Mouse (Mus musculus) midbrain, embryonic 16.5 days (tissue): ENCODE measurements at regions not wholly inside any gene's neighbourhood (a gene's known extent, or its start where the extent isn't known, plus 50 kb on each side); places are given as distances from the start of the nearest gene placed in this dataset.
A peak's percentile ranks its signal among the peaks of the same experiment; 100 is the strongest.

Source experiments
- ATAC-seq: fragments of 200-750 bp; cut with Nextera tagmentation; 2 replicates; pipeline ENCODE4 v1.8.0; 2017; ENCODE audit warnings: moderate TSS enrichment
- H3K27ac ChIP-seq: fragments of 300-500 bp; sonication (generic); 2 replicates; pipeline ENCODE4 v1.5.1; 2014; ENCODE audit warnings: mild to moderate bottlenecking, low read length, mixed read lengths
- H3K27me3 ChIP-seq: fragments of 300-500 bp; sonication (generic); 2 replicates; pipeline ENCODE4 v1.6.1; 2014; ENCODE audit warnings: low read depth, low read length, mixed read lengths; ENCODE audit not compliant: control insufficient read depth, insufficient read depth
- H3K36me3 ChIP-seq: fragments of 300-500 bp; sonication (generic); 2 replicates; pipeline ENCODE4 v1.6.1; 2014; ENCODE audit warnings: mild to moderate bottlenecking, low read length, moderate library complexity, mixed read lengths; ENCODE audit not compliant: control insufficient read depth, insufficient read depth
- H3K4me1 ChIP-seq: fragments of 300-500 bp; sonication (generic); 2 replicates; pipeline ENCODE4 v1.6.1; 2014; ENCODE audit warnings: mild to moderate bottlenecking, low read length, mixed read lengths; ENCODE audit not compliant: control insufficient read depth, insufficient read depth
- H3K4me2 ChIP-seq: fragments of 300-500 bp; sonication (generic); 2 replicates; pipeline ENCODE4 v1.6.1; 2014; ENCODE audit warnings: mild to moderate bottlenecking, low read length, mixed read lengths
- H3K4me3 ChIP-seq: fragments of 300-500 bp; sonication (generic); 2 replicates; pipeline ENCODE4 v1.5.1; 2014; ENCODE audit warnings: low read depth, mild to moderate bottlenecking, low read length, moderate library complexity, mixed read lengths
- H3K9ac ChIP-seq: fragments of 300-500 bp; sonication (generic); 2 replicates; pipeline ENCODE4 v1.6.1; 2014; ENCODE audit warnings: low read depth, low read length, mixed read lengths
- H3K9me3 ChIP-seq: fragments of 300-500 bp; sonication (generic); replicated peaks from 2 replicates; pipeline ENCODE4 v1.6.1; 2014; ENCODE audit warnings: mild to moderate bottlenecking, low read length, mixed read lengths; ENCODE audit not compliant: control insufficient read depth, poor library complexity, severe bottlenecking
- WGBS: fragments of 180-500 bp; shearing (Covaris S2); extraction: QIAGEN DNeasy Blood & Tissue Kit; methylation state at CpG from one replicate; pipeline ENCODE4 v1.1.7; 2014; 5-methylcytosine and 5-hydroxymethylcytosine counted together

DNA sequence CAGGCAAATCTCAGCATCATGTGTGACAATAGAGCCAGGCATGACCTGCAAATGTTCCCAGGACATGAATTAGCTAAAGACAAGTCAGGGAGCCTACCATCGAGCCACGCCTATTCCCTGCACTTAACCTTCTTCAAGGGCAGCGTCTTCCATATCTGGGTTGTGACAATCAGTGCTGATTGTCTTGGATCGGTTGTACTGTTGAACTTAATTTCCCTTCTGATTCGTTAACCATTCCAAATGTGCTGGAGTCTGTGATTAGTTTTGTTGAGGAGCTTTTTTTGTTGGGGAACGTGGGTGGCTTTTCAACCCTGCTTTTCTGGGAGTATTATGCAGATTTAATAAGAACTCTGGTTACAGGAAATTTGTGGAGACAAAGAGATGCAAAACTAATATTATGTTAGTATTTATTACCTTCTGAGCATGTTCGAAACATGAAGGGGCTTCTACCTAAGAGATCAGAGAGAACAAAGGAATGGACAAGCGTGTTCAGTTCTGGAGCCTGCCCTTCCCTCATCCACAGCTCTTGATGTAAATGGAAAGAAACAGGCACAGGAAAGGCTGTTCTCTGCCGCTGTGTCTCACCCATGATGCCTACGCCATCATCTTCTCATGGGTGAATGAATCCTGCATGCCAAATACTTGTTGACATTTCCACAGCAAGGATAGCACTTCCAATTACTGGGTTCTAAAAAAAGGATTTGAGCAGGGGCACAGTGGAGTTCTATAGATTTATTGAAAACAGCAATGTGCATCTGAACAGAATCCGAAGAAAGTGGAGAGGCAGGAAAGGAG lies 313.4 kb upstream of the Tle4 start:
- Histone ChIP-seq H3K27me3 (no peaks in the 10 kb centered on the region), H3K4me2 (no peak overlapping the region), H3K4me3 (no peak overlapping the region), H3K9ac (no peak overlapping the region), H3K27ac (no peak overlapping the region), H3K36me3 (no peaks in the 10 kb centered on the region), H3K9me3 (no peaks in the 10 kb centered on the region), H3K4me1 (no peaks in the 10 kb centered on the region)
- ATAC-seq, result no peak
- WGBS, result 80% methylated on average over 11 of the region's 11 CpGs

- Histone ChIP-seq H3K9me3 (no peaks in the 10 kb centered on the region), H3K9ac (no peak overlapping the region), H3K4me2 (no peak overlapping the region), H3K4me1 (peaks cover 19% of the 10 kb centered on the region), H3K27me3 (0 out of 2 replicates have a peak, but pooled peaks cover 2% of the 10 kb centered on the region), H3K4me3 (no peak overlapping the region), H3K36me3 (no peaks in the 10 kb centered on the region), H3K27ac (no peak overlapping the region)
- WGBS, result 98% methylated on average over 2 of the region's 2 CpGs
- no peak for ATAC-seq
Observed at GRCm38 (mm10) chr19:14894875-14895274, 297.0 kb upstream of the Tle4 start.

DNA sequence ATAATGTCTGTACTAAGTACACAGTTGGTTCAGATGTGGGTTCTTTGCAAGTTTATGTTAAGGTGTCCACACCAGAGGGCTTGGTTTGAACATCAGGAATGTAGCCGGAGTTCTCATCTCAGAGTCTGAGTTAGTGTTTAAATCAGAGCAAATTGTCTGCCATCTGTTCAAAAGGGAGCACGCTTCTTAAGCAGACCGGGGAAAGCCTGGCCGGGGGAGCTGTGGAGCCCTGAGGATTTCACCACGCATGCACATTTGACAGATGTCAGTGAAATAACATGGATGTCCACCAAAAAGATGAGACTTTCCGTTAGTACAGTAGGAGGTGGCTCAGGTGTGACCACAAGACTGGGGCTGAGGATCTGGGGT lies 294.5 kb upstream of the Tle4 start:
- Histone ChIP-seq H3K9ac (no peak overlapping the region), H3K4me2 (no peak overlapping the region), H3K27me3 (0 out of 2 replicates have a peak, but pooled peaks cover 2% of the 10 kb centered on the region), H3K9me3 (no peaks in the 10 kb centered on the region), H3K4me1 (peaks cover 25% of the 10 kb centered on the region), H3K36me3 (no peaks in the 10 kb centered on the region), H3K4me3 (no peak overlapping the region), H3K27ac (no peak overlapping the region)
- 18% methylated on average over 6 of the region's 6 CpGs for WGBS
- no peak for ATAC-seq

DNA sequence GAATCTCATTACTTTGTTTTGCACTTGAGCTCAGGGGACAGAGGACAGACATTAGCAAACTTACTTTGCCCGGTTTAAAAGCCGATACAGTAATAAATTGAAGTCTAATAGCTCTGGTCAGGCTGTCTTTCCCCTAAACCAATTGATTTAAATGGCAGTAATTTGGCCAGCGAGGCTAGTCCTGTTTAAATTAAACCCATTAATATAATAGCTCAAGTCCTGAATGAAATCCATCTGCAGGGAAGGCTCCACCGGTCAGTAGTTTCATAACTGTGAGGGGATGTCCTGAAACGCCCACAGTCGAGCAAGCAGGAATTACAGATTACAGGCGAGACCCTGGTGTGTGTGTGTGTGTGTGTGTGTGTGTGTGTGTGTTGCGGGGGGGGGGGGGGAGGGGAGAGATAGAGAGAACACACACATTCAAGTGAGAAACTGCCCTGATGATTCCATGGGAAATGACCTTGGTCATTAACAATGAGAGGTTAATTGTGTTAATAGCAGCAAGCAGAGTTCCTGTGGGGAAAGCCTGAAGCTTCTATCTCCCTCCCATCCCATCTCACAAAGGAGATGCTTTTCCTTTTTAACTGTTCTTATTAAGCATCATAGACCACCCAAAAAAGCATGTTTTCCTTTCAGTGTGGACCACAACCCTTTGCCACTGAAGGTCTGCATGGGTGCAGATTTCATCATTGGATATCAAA lies 294.0 kb upstream of the Tle4 start:
- Histone ChIP-seq H3K9ac (peak overlapping the region; percentile 12; the same call in 1 of the 2 replicates), H3K27ac (no peak overlapping the region), H3K4me1 (peaks cover 25% of the 10 kb centered on the region), H3K4me3 (no peak overlapping the region), H3K9me3 (no peaks in the 10 kb centered on the region), H3K4me2 (peak overlapping the region; percentile 56), H3K27me3 (0 out of 2 replicates have a peak, but pooled peaks cover 2% of the 10 kb centered on the region), H3K36me3 (no peaks in the 10 kb centered on the region)
- 6% methylated on average over 7 of the region's 8 CpGs for WGBS
- ATAC-seq, result no peak

DNA sequence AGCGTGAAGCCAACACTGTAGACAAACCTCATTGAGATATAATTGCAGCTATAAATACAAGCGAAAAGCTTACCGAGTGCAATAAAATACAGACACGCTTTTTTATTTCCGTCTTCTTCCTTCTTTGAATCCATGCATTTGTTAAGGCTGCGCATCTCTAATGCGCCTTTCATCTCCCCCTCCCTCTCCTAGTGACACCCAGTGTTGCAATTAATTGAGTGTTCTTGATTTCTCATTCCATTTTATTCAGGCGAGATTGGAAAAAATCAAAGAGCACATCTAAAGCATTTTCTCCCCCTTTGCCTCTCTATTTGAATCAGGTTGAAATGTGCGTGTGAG lies 293.2 kb upstream of the Tle4 start:
- WGBS, result 1% methylated on average over 9 of the region's 9 CpGs
- Histone ChIP-seq H3K9me3 (no peaks in the 10 kb centered on the region), H3K36me3 (no peaks in the 10 kb centered on the region), H3K4me2 (peak overlapping the region; percentile 56), H3K9ac (peak overlapping the region; percentile 36; the same call in 1 of the 2 replicates), H3K27me3 (0 out of 2 replicates have a peak, but pooled peaks cover 2% of the 10 kb centered on the region), H3K4me3 (peak overlapping the region; percentile 22), H3K4me1 (peaks cover 25% of the 10 kb centered on the region), H3K27ac (peak overlapping the region; percentile 65)
- ATAC-seq, result peak; percentile 59; the same call in 1 of the 2 replicates

- Histone ChIP-seq H3K9me3 (no peaks in the 10 kb centered on the region), H3K27ac (peak overlapping the region; percentile 65), H3K4me3 (peak overlapping the region; percentile 22), H3K4me1 (peaks cover 25% of the 10 kb centered on the region), H3K36me3 (no peaks in the 10 kb centered on the region), H3K4me2 (peak overlapping the region; percentile 56), H3K9ac (peak overlapping the region; percentile 36; the same call in 1 of the 2 replicates), H3K27me3 (0 out of 2 replicates have a peak, but pooled peaks cover 2% of the 10 kb centered on the region)
- WGBS, result 4% methylated on average over 21 of the region's 21 CpGs
- peak; percentile 90 for ATAC-seq
Observed at GRCm38 (mm10) chr19:14890241-14891089, 292.6 kb upstream of the Tle4 start.

GRCm38 (mm10) chr19:14889794-14890193 lies 291.9 kb upstream of the Tle4 start:
- 24% methylated on average over 3 of the region's 3 CpGs for WGBS
- peaks cover 25% of the 10 kb centered on the region for H3K4me1 ChIP-seq
- H3K36me3 ChIP-seq, result no peaks in the 10 kb centered on the region
- H3K4me3 ChIP-seq, result no peak overlapping the region
- H3K9me3 ChIP-seq, result no peaks in the 10 kb centered on the region
- no peak overlapping the region for H3K9ac ChIP-seq
- H3K27me3 ChIP-seq, result 0 out of 2 replicates have a peak, but pooled peaks cover 2% of the 10 kb centered on the region
- peak overlapping the region; percentile 56 for H3K4me2 ChIP-seq
- peak overlapping the region; percentile 65 for H3K27ac ChIP-seq
- peak; percentile 26; the same call in 1 of the 2 replicates for ATAC-seq

GRCm38 (mm10) chr19:14883707-14884421 lies 286.0 kb upstream of the Tle4 start:
- no peaks in the 10 kb centered on the region for H3K36me3 ChIP-seq
- ATAC-seq, result no peak; the same call in 1 of the 2 replicates
- H3K4me3 ChIP-seq, result no peak overlapping the region
- no peaks in the 10 kb centered on the region for H3K9me3 ChIP-seq
- no peak overlapping the region for H3K27ac ChIP-seq
- H3K4me2 ChIP-seq, result no peak overlapping the region
- H3K9ac ChIP-seq, result no peak overlapping the region
- H3K4me1 ChIP-seq, result peaks cover 11% of the 10 kb centered on the region
- no peaks in the 10 kb centered on the region for H3K27me3 ChIP-seq
- 39% methylated on average over 8 of the region's 8 CpGs for WGBS
